Mouse (Mus musculus) ES-Bruce4 (cell line): ENCODE measurements around the gene Ott. TPM values are rescaled to one million over a fixed set of nuclear protein-coding genes. Genes with fewer than 3 reads are reported as not detected.
"Not testable (repeated sequence)": the region's sequence is repeated elsewhere in the genome, so short reads cannot be mapped to it uniquely, and the experiment has no call there.

ENCODE experiments used
- H3K27ac ChIP-seq: 2 replicates; pipeline ENCODE4 v1.5.1; 2012; ENCODE audit warnings: low read length, inconsistent platforms; ENCODE audit not compliant: insufficient read depth
- H3K27me3 ChIP-seq: 2 replicates; pipeline ENCODE4 v1.6.1; 2012; ENCODE audit warnings: mild to moderate bottlenecking, low read length, inconsistent platforms; ENCODE audit not compliant: control insufficient read depth, poor library complexity, insufficient read depth, severe bottlenecking
- H3K36me3 ChIP-seq: 2 replicates; pipeline ENCODE4 v1.6.1; 2012; ENCODE audit warnings: inconsistent platforms, mild to moderate bottlenecking, low read length, moderate library complexity; ENCODE audit not compliant: control insufficient read depth, poor library complexity, insufficient read depth, severe bottlenecking
- H3K4me1 ChIP-seq: one replicate; pipeline ENCODE4 v1.8.1; 2011; ENCODE audit warnings: low read length; ENCODE audit not compliant: control insufficient read depth, insufficient read depth
- H3K4me3 ChIP-seq: 2 replicates; pipeline ENCODE4 v1.5.1; 2011; ENCODE audit warnings: low read depth, mild to moderate bottlenecking, low read length
- H3K9ac ChIP-seq: 2 replicates; pipeline ENCODE4 v1.6.1; 2012; ENCODE audit warnings: low read depth, mild to moderate bottlenecking, inconsistent platforms; ENCODE audit not compliant: poor library complexity, severe bottlenecking
- H3K9me3 ChIP-seq: replicated peaks from 2 replicates; pipeline ENCODE4 v1.6.1; 2012; ENCODE audit warnings: mild to moderate bottlenecking, low read length, inconsistent platforms; ENCODE audit not compliant: control insufficient read depth, poor library complexity, insufficient read depth, severe bottlenecking
- polyA plus RNA-seq: library from polyadenylated mRNA; stranded (reverse); fragments of >200 nt; gene quantifications from 2 replicates; pipeline ENCODE4 v1.2.4, GENCODE M21; 2011; ENCODE audit warnings: low read depth; ENCODE audit not compliant: missing spikeins, insufficient read depth, insufficient read length

The Ott gene
- not detected in 2 replicates for polyA plus RNA-seq

GRCm38 (mm10) chrX:149073982-149074381, at the start of gene Ott:
Gene Ott, plus strand, starts transcription at chrX:149074282.
- H3K36me3 ChIP-seq, H3K4me1 ChIP-seq, H3K9me3 ChIP-seq, H3K4me3 ChIP-seq, H3K9ac ChIP-seq, H3K27me3 ChIP-seq, H3K27ac ChIP-seq: not testable (repeated sequence)

Other genes with a start within 250 kb of the Ott start
- 0.56 TPM in 1 of 2 replicates, not detected in the other for gene Luzp4, start 216.6 kb upstream of the Ott start, polyA plus RNA-seq
- not detected in 2 replicates for gene Gm15093, start 198.1 kb downstream of the Ott start, polyA plus RNA-seq